Mouse (Mus musculus): ENCODE measurements around the gene Slc35c2. TPM values are rescaled to one million over a fixed set of nuclear protein-coding genes. Genes with fewer than 3 reads are reported as not detected.

The Slc35c2 gene
- total RNA-seq (2023) = 31.0 TPM

GRCm38 (mm10) chr2:165287202-165287984 lies at the start of gene Slc35c2:
Gene Slc35c2 (minus strand): TSS chr2:165287869.

GRCm38 (mm10) chr2:165326304-165327190 lies 38.9 kb upstream of the Slc35c2 start, which contains the start of gene Elmo2:
Gene Elmo2 (minus strand): TSS chr2:165326479.

DNA sequence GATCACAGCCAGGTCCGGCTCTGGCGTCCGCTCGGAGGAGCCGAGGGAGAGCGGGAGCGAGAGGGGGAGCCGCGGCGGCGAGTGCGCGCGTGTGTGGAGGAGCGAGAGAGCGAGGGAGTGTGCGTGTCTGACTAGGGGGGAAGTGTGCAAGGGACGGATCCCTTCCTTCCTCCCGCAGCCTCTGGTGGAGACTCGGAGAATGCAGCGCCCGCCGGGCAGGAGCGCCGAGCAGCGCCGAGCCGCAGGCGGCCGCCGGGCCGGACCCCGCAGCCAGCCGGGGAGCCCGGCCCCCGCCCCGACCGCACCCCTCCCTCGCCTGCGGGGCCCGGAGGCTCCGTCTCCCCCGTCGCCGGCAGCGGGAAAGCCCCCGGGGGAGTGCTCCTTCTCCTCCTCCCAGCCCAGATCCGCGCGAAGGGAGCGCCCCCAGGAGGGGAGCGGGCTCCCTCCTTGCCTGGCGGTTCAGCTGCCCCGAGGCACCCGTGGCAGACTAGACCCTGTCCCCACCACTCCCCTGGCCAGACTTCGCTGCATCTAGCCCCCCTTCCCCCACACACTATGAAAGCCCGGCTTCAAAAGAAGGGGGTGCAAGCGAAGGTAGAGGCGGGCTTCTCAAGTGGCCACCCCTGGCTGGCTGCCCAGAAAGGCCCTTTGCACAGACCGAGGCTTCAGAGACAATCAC lies 52.9 kb downstream of the Slc35c2 start, which contains the start of gene Cdh22:
TSS of gene Cdh22 (minus strand) at position 241 of the 679 bp plus-strand sequence.

Other genes starting within 250 kb of the Slc35c2 start
- 11.4 TPM for gene Cd40, start 232.2 kb downstream of the Slc35c2 start, total RNA-seq (2023)
- gene 1700025C18Rik, start 197.1 kb downstream of the Slc35c2 start, total RNA-seq (2023) = not detected
- not detected for gene Cdh22, start 53.0 kb downstream of the Slc35c2 start, total RNA-seq (2023)
- gene Elmo2, start 38.6 kb upstream of the Slc35c2 start, total RNA-seq (2023) = 39.3 TPM
- gene Zfp663, start 80.9 kb upstream of the Slc35c2 start, total RNA-seq (2023) = not detected
- not detected for gene Zfp334, start 100.4 kb upstream of the Slc35c2 start, total RNA-seq (2023)
- 0.18 TPM for gene Ocstamp, start 112.5 kb upstream of the Slc35c2 start, total RNA-seq (2023)
- gene Slc13a3, start 185.4 kb upstream of the Slc35c2 start, total RNA-seq (2023) = not detected
- gene Trp53rka, start 205.5 kb upstream of the Slc35c2 start, total RNA-seq (2023) = 17.3 TPM
- not detected for gene Slc2a10, start 215.9 kb upstream of the Slc35c2 start, total RNA-seq (2023)